Mouse (Mus musculus) T-helper 17 cell (primary cell): ENCODE data around the gene Ppp1r9a.

Experiments
- in situ Hi-C, 2 experiments: fragments of 300-600 bp; cut with MboI, MseI; formaldehyde crosslinking; loops; 1 replicate in 1 of 2; 2 replicates in 1 of 2; pipeline ENCODE4 v1.15.1; 2025; ENCODE audit warnings: high pct_unique_total_duplicates in 2 of 2

Gene Ppp1r9a

DNA sequence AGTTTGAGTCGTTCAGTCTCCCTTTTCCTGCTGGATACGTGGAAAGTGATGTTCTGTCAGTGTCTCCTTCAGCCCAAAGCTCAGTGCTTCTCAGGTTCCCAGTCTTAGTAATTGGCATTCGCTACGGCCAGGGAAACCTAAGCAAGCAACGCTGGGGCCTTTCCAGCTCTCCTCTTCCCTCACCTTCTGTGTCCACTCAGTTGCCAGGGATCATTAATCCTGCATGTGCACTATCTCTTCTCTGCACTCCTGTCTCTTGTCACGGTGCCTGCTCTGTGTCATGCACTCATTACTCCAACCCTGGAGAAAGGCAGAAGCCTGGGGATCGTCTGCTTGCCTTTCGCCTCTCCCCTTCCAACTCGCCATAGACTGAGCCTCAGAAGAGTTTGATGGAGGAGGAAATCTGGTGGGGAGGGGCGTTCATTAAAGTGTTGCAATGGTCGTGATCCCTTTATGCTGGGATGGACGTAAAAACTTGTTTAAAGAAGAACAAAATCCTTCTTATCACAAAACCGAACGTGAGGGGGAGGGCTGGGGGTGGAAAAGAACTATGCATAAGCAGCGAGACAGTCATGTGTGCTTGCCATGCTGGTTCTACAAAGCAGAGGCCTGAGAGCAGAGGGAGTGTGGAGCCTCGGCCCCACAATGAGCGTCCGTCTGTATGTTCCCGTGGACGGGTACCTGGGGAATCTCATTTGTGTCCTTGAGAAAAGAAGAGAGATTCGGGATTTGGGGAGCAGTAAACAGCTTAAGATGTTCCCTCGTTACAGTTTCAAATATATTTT lies 103.0 kb downstream of the Ppp1r9a start:
- in situ Hi-C loops = no loop called here

DNA sequence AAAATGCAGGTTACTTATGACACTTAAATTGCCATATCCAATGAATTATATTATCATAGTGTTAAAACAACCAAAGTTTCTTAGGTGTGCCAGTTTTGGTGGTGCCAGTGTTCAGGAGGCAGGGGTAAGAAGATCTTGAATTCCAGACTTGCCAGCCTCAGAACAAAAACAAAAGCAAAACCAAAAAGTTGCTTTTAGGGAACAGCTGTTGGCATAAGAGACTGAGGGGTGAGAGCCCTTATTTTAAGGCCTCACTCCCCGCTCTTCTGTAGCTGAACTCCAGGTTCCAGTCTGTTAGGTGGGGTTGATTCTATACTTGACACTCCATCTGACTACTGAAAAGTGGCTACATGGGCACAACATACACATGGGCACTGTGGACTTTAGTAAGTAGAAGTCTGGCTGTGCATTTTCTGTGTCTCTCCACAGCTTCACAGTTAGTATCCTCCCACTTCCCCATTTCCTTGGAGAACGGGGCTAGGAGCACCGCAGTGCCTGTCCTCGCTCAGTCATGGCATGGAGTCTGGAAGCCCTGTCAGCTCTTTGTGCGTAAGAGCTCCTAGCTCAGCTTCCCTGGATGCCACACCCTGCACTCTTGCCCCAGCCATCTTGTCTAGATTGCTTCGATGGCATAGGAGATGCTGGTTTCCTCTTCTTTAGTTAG lies 103.7 kb downstream of the Ppp1r9a start:
- in situ Hi-C loops = no loop called here

DNA sequence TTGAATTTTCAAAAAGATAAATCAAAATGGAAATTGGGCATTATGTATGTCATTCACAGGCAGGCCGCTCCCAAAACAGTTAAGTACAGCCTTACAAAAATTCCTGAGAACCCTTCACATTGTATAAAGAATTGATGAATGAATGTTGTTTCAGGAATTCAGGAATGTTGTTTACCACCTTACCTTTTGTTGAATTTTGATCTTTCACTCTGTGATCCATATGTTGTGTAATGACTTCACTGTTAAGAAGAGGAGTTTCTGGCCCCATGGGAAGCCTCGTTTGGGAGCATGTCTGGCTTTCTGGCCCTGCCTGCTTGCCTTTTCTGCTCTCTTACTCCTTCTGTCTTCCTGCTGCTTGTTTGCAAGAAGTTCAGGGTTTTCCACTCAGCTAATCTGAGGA lies 105.4 kb downstream of the Ppp1r9a start:
- in situ Hi-C loops = no loop called here

DNA sequence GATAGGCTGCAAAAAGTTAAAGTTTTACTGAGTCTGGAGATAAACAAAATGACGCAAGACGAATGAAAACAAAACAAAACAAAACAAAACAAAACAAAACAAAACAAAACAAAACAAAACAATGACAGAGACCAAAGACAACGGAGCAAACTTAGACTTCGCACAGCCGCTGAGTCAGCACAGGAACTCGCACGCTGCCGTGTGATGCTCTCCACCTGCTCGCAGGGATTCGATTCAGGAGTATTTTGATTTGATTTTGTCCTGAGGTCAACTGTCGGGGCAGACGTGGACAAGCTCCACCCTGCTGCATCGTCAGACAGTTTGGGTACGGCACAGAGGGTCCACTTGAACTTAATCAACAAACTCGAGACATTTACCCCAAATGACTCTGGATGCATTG lies 105.9 kb downstream of the Ppp1r9a start:
- in situ Hi-C loops = no loop called here

DNA sequence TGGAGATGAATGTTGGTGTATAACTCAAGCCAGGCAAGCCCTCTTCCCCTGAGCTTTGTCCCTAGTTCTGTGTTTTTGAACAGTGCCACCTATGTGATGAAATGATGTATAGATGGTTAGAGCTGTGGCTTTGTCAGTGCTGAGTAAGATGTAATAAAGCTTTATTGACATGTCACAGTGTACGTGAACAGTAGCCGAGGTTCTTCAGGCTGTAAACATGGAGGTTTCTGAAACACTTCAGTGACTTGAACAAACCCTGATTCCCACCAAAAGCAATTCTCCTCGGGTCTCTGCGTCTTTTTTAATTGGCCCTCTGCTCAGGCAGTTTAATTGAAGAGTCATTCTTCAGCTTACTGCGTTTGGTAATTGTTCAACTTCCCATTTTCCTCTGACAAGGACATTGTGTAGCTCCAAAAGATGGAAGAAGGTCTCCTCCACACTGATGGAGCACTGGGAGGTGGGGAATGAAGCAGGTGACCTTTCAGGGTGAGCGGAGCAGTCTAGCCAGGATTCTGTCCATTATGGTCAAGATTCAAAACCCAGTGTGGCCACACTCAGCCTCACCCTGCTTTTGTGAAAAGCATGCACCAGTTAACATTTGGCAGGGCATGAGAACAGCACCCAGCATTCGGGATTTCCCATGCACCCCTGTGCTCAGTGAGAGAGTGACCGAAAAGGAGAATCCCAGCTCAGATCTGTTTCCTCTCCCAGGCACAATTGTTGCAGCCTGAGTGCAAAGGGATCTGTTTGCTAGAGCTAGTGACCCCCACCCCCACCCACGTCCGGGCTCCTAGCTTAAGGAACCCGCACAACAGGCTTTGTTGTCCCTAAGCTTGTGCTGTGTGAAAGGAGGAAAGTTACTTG lies 108.1 kb downstream of the Ppp1r9a start:
- in situ Hi-C loops = no loop called here

DNA sequence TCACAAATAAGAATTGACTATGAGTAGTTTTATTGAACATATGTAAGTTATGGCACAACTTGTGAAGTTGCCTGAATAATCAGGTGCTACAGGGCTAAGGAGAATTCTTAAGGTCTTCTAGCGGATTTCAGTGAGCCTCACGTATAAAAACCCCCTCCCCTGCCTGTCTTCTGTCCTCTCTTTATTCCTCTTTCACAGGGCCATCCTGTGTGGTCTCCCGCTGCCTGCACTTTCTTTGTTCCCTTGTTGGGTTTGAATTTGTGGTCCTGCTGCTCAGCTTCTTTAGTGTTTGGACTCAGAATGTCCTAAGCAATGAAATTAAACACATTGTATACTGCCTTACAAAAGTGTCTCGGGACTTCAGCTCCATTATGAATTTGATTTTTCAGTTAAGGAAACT lies 110.1 kb downstream of the Ppp1r9a start:
- in situ Hi-C loops = no loop called here

DNA sequence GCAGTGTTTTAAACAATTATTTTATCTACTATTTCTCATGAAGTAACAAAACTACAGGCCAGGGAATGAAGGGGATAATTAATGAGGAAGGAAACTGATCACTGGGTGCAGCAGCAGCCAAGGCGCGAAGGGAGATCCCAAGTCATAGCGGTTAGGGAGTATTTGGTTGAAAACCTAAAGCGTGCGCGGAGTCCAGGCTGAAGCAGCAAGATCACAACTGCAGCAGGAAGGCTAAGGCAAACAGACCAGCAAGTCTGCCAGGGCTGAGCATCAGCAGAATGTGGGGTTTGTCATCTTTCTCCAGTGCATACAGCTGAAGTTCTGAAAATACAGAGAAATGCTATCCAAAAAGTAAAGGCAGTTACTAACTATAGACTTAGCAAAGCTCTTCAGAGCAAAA lies 111.8 kb downstream of the Ppp1r9a start:
- in situ Hi-C loops = no loop called here

DNA sequence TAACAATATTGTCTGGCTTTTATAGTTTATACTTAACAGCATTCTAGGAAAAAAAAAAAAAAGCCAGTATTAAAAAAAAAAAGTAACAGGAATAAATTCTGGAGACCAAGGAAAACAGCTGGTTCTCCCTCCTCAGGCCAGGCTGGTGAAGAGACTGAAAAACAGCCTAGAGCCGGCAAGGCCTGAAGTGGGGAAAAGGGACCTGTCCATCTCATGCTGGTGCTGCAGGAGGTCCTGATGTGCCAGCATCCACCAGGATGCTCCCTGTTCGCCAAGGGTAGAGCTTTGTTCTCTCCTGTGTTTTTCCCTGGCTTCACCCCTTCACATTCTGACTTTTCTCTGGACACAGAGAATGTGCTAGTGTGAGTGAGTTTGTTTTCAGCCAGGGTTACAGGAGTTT lies 112.5 kb downstream of the Ppp1r9a start:
- in situ Hi-C loops = no loop called here

DNA sequence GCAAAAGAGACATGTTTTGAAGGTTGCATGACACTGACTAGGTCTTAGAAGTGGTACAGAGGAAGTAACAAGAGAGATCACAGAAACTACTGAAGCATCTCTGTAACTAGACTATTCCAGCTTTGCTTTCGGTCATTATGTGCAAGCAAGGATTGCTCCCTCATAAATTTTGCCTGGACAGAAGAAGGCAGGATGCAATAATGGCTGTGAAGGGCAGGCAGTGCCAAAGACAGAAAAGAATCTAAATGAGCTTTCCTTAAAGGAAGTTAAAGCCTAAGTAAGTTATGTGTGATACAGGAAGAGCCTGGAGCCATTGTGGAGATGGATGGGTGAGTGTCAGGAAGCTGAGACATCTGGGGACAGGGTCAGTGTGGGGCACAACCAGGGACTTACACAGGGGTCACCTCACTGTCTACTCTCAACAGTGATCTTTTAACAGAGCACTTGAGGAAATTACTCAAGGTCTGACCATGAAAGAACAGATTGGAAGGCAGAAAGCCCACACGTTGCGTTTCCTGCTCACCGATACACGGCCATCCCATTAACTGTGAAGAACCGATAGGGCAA lies 115.3 kb downstream of the Ppp1r9a start:
- in situ Hi-C loops = no loop called here

DNA sequence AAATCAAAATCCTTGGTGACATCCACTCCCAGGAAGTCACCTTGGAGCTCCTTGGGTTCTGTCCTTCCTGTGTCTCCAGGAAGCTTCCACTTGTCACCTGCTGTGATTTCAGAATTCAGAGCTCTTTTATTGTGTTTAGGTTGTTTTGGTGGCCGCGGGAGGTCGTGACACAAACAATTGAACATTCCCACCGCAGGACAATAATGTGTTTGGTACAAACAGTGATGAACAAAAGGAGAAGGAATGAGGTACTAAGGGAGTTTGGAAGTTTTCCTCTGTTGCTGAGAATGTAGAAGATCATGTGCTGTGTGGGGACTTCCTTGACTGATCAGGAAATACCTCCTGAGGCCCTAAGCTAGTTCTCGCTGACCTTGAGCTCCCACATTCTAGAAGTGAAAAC lies 116.5 kb downstream of the Ppp1r9a start:
- in situ Hi-C loops = no loop called here

DNA sequence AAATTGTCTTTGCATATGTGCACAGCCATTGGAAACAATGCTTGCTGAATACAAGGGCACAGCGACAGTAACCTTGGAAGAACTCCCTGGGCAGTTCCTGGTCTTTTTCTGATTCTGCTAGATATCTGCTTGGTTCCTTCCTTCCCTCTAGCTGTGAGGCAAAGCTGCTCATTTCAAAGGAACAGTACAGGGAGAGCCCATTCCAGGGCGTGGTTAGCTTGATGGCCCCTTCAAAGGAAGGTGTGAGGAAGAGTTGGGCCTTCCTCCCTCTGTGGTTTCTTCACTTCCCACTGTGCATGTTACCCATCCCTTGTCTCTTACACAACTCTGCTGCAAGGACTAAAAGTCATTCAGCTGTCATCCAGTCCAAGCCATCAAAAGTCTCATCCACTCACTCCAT lies 117.3 kb downstream of the Ppp1r9a start:
- in situ Hi-C loops = no loop called here

DNA sequence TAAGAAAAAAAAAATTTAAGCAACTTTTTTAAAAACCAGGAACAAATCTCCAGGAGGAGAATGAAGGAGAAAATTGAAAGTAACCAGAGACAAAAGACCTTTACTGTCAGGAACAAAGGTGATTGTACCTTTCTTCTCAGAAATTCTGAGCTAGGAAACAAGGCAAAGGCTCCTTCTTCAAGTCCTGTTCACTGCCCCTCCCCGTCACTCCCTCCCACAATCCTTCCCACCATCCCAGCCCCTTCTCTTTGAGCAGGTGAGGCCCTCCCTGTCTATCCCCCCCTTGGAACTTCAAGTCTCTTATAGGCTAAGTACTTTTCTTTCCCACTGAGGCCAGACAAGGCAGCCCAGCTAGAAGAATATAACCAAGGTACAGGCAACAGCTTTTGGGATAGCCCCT lies 117.8 kb downstream of the Ppp1r9a start:
- in situ Hi-C loops = no loop called here

DNA sequence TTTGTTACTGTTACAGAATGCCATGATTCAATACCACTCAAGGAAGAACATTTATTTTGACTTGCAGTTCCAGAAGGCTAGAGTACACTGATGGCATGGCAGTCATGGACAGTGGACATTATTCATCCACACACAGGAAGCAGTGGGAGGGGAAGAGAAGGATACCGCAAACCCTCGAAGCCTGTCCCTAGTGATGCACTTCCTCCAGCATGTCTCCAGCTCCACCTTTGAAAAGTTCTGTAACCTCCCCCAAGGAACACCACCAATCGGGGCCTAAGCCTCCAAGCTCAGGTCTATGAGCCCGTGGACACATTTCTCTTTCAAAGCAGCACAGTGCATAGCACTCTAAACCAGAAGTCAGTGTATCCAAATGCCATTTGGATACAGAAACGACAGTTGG lies 120.0 kb downstream of the Ppp1r9a start:
- in situ Hi-C loops = no loop called here

DNA sequence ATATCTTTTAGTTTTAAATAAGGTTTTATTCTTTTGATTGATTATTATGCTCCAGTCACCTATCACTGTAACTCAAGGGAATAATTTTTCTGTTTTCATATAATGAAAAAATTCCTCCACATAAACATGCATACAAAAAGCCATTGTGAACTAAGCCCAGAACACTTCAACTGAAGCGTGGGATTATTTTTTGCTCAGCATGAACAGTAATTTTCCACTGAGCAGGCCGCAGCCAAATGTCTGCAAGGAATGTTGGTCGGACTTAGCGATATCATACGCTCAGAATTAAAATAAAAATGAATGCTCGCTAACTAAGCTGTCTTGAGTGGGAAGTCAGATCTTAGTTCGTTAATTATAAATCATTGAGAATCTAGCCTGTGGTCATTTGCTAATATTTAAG lies 122.2 kb downstream of the Ppp1r9a start:
- in situ Hi-C loops = no loop called here

DNA sequence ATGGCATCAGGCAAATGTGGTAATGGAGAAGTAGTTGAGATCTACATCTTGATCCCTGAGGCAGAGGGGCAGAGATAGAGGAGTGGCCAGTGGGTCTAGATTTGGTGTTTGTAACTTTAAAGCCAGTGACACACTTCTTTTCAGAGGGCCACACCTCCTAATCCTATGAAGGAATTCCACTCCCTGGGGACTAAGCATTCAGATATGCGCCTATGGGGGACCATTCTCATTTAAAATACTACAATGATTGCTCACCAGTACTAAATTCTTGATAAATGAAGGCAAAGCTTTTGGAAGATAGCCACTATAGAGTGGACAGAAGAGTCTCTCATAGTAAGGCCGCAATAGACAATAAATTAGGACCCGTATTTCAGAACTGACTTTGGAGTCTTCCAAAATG lies 124.1 kb downstream of the Ppp1r9a start:
- in situ Hi-C loops = no loop called here

DNA sequence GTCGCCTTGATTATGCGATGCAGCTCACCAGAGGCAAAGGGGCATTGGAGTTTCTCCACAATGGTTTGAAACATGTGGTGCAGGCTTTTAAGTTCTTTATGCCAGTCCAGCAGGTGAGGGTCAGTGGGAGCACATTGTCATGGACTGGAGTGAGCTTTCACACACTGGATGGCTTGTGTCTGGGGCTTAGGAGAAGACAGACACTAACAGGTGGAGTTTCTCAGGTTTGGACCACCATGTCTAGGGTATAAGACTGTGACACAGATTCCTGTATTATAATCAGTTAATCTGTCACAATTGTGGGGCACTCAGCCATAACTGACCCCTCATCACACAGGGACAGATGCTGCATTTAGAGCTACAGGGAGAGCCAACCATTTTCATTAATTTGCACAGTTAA lies 124.5 kb downstream of the Ppp1r9a start:
- in situ Hi-C loops = no loop called here

DNA sequence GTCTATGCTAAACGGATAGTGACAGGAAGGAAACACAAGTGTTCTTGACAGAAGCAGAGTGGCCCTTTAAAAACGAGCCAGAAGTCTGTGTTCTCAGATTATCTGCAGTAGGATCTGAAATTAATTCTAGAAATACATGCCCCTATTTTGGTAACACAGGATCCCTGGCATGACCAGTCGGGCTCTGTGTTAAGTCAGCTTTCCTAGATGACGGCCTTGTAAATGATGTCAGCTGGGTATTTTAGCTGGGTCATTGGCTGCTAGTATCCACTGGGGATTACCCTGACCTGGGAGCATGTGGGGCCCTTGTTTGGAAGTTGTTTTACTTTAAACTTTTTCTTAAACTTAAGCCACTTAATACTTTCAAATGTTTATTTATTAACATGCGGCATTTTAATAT lies 125.1 kb downstream of the Ppp1r9a start:
- in situ Hi-C loops = no loop called here

DNA sequence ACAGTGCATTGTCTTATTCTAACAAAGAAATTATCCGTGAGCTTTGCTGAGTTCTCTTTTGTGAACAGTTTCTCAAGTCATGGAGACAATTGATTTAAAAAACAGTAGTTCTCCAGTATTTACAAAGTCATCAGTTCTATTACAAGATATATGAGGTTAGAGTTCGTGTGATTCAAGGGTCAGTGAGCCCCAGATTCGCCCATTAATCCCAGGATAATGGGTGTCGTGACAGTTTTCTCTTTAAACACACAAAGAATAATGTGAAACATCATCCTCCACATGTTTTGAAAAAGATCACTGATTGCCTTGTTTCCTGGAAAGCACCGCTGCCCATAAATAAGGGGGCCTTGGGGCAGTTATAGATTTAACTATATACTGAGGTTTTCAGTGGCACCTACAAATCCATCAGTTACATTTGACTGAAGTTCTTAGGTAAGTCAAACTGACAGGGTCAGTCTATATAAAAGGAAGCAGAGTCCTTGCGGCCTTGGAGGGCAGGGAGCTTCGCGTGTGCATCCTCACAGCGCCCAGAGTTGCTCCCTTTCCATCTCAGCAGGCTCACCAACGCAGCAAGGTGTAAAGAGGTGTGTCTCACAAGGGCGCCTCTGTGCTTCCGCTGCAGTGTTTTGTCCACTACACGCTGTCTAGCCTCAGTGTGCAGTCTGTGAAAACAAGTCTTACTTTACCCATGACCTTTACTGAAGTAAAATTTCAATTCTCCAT lies 126.6 kb downstream of the Ppp1r9a start:
- in situ Hi-C loops = no loop called here

DNA sequence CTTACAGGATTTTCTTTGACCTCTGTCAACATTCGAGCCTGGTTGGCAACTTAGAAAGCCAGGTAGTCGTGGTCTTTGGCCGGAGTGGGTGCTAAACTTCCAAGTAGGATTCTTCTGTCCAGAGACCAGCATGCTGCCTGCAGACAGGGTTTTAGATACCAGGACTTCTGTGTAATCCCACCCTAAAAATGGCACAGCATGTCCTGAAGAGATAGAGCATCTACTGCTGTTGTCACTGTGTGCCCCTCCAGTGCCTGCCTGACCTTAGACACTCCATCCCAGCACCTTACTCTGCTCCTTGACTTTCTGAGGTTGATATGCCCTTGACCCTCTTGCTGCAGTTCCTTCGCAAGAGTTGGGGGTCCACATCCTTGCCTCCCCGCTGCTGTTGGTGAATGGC lies 127.2 kb downstream of the Ppp1r9a start:
- in situ Hi-C loops = no loop called here

DNA sequence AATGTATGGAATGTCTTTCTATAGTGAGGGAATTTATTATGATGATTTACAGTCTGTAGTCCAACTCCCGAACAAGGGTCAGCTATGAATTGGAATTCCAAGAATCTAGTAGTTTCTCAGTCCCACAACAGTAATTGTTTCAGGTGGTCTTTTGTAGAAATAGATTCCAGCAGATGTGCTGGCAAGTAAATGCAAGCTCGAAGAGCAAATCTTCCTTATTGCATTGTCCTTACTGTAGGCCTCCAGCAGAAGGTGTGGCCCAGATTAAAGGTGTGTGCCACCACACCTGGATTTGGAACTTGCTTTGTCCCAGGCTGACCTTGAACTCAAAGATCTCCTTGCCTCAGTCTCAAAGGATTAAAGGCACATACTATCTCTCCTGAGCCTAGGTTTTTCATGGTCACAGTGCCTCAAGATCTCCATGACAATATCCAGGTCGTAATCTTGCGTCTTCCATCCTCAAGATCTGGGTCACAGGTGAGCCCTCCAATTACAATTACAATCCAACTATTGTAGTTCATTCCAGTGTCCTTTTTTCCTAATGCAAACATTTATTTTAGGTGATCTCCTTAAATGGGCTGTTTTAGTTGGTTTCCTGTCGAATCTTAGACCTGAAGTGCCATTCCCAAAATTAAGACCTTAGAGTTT lies 130.4 kb downstream of the Ppp1r9a start:
- in situ Hi-C loops = no loop called here

DNA sequence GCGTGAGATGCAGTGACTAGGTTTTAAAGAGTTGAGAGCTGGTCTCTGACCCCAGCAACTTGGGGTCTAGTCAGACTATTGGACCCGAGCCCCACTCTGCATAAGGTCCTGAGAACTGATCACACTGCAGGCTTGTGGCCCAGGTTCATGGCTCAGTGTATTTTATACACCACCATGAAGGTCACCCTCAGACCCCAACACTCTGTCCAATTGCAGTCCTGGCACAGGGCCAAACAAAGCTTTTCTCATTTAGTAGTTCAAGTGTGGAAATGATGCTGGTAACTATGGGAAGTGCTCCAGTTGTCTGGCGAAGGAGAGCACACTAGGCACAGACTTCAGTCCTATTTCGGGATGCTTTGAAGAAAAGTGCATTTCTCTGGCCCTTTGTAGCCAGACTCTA lies 134.5 kb downstream of the Ppp1r9a start:
- in situ Hi-C loops = no loop called here
